Mouse (Mus musculus): ENCODE results near the gene Slc45a1. TPM values are rescaled to one million over a fixed set of nuclear protein-coding genes. Genes with fewer than 3 reads are reported as not detected.

Gene Slc45a1
- total RNA-seq, 2 experiments from 2014 or later = not detected

GRCm38 (mm10) chr4:150661886-150662285 lies 9.9 kb upstream of the Slc45a1 start:
- DNase-seq = no peak
- intact Hi-C loops (cut with DNase I) = no loop called here

- peak; percentile 24 to 25 for DNase-seq
- intact Hi-C loops (cut with DNase I) = loop anchor here (10.0 kb wide), 1 partner anchor 475 kb away; no protein-coding TSS in a partner anchor
These were observed 8.1 kb upstream of the Slc45a1 start for GRCm38 (mm10) chr4:150659926-150660610.

- peak; percentile 15 to 25 for DNase-seq
These were observed 4.5 kb upstream of the Slc45a1 start for GRCm38 (mm10) chr4:150656504-150656903.

GRCm38 (mm10) chr4:150655989-150656388 lies 4.0 kb upstream of the Slc45a1 start:
- intact Hi-C loops (cut with DNase I) = loop anchor here (1.0 to 10.0 kb wide), 4 partner anchors 194 to 479 kb away; no protein-coding TSS in a partner anchor
- DNase-seq = peak; percentile 87 to 89

More at GRCm38 (mm10) chr4:150656504-150656903, 4.5 kb upstream of the Slc45a1 start:
- intact Hi-C loops (cut with DNase I) = loop anchor here (1.0 to 10.0 kb wide), 4 partner anchors 194 to 478 kb away; no protein-coding TSS in a partner anchor

GRCm38 (mm10) chr4:150653072-150653599 lies 1.2 kb upstream of the Slc45a1 start:
- intact Hi-C loops (cut with DNase I) = loop anchor here (10.0 kb wide), 1 partner anchor 482 kb away; no protein-coding TSS in a partner anchor
- no peak for DNase-seq

GRCm38 (mm10) chr4:150649327-150649726 lies 2.6 kb downstream of the Slc45a1 start:
- DNase-seq = no peak
- intact Hi-C loops (cut with DNase I) = no loop called here

- no peak for DNase-seq
- intact Hi-C loops (cut with DNase I) = no loop called here
These were observed 7.7 kb downstream of the Slc45a1 start for GRCm38 (mm10) chr4:150644299-150644698.

- intact Hi-C loops (cut with DNase I) = no loop called here
- DNase-seq = no peak
These were observed 15.3 kb downstream of the Slc45a1 start for GRCm38 (mm10) chr4:150636635-150637034.

GRCm38 (mm10) chr4:150635568-150635967 lies 16.4 kb downstream of the Slc45a1 start:
- no peak for DNase-seq

GRCm38 (mm10) chr4:150629266-150629665 lies 22.7 kb downstream of the Slc45a1 start:
- DNase-seq = no peak
- intact Hi-C loops (cut with DNase I) = loop anchor here (5.0 kb wide), 1 partner anchor 372 kb away; no protein-coding TSS in a partner anchor

More at GRCm38 (mm10) chr4:150635568-150635967, 16.4 kb downstream of the Slc45a1 start:
- intact Hi-C loops (cut with DNase I) = no loop called here

- intact Hi-C loops (cut with DNase I) = loop anchor here (2.0 to 5.0 kb wide), 2 partner anchors 279 to 369 kb away; no protein-coding TSS in a partner anchor
- peak; percentile 67 to 82 for DNase-seq
These were observed 25.8 kb downstream of the Slc45a1 start for GRCm38 (mm10) chr4:150625951-150626732.

GRCm38 (mm10) chr4:150625425-150625824 lies 26.5 kb downstream of the Slc45a1 start:
- intact Hi-C loops (cut with DNase I) = loop anchor here (5.0 kb wide), 1 partner anchor 368 kb away; no protein-coding TSS in a partner anchor
- DNase-seq = peak; percentile 67 to 69

- intact Hi-C loops (cut with DNase I) = loop anchor here (5.0 kb wide), 1 partner anchor 368 kb away; no protein-coding TSS in a partner anchor
These were observed 27.0 kb downstream of the Slc45a1 start for GRCm38 (mm10) chr4:150624933-150625332.

GRCm38 (mm10) chr4:150624214-150624823 lies 27.7 kb downstream of the Slc45a1 start:
- intact Hi-C loops (cut with DNase I) = no loop called here
- peak in 1 of 2 experiments; percentile 10 for DNase-seq

More at GRCm38 (mm10) chr4:150624933-150625332, 27.0 kb downstream of the Slc45a1 start:
- no peak for DNase-seq

- peak in 1 of 2 experiments; percentile 1 for DNase-seq
- intact Hi-C loops (cut with DNase I) = no loop called here
These were observed 29.3 kb downstream of the Slc45a1 start for GRCm38 (mm10) chr4:150622641-150623040.

GRCm38 (mm10) chr4:150619011-150619410 lies 33.0 kb downstream of the Slc45a1 start:
- intact Hi-C loops (cut with DNase I) = no loop called here
- DNase-seq = no peak

- intact Hi-C loops (cut with DNase I) = no loop called here
- DNase-seq = no peak
These were observed 35.1 kb downstream of the Slc45a1 start for GRCm38 (mm10) chr4:150616841-150617240.

GRCm38 (mm10) chr4:150616029-150616420 lies 35.9 kb downstream of the Slc45a1 start:
- intact Hi-C loops (cut with DNase I) = no loop called here
- DNase-seq = peak; percentile 40 to 52

- intact Hi-C loops (cut with DNase I) = no loop called here
- no peak for DNase-seq
These were observed 36.5 kb downstream of the Slc45a1 start for GRCm38 (mm10) chr4:150615251-150616028.

Measured in heart, postnatal 36 days (tissue).